Mouse (Mus musculus) liver, embryonic 11.5 days (tissue): ENCODE measurements around the gene Arhgap45. TPM values are rescaled to one million over a fixed set of nuclear protein-coding genes. Genes with fewer than 3 reads are reported as not detected.

ENCODE experiments used
- ATAC-seq: fragments of 200-750 bp; cut with Nextera tagmentation; replicated peaks from 2 replicates; pipeline ENCODE4 v1.8.0; 2017; ENCODE audit warnings: moderate number of reproducible peaks, mild to moderate bottlenecking, moderate TSS enrichment, moderate library complexity; ENCODE audit not compliant: low FRiP score
- DNase-seq: peaks from one replicate; pipeline ENCODE4 v3.0.0-alpha.2; 2017; ENCODE audit warnings: low spot score
- H3K27ac ChIP-seq: fragments of 300-500 bp; sonication (generic); 2 replicates; pipeline ENCODE4 v1.5.1; 2014; ENCODE audit warnings: mild to moderate bottlenecking, low read depth, low read length, control low read depth
- H3K27me3 ChIP-seq: fragments of 300-500 bp; sonication (generic); replicated peaks from 2 replicates; pipeline ENCODE4 v1.6.1; 2014; ENCODE audit warnings: low read length, mixed read lengths; ENCODE audit not compliant: control insufficient read depth, insufficient read depth
- H3K36me3 ChIP-seq: fragments of 300-500 bp; sonication (generic); 2 replicates; pipeline ENCODE4 v1.6.1; 2014; ENCODE audit warnings: mild to moderate bottlenecking, low read length, moderate library complexity, mixed read lengths; ENCODE audit not compliant: control insufficient read depth, insufficient read depth
- H3K4me1 ChIP-seq: fragments of 300-500 bp; sonication (generic); replicated peaks from 2 replicates; pipeline ENCODE4 v1.6.1; 2014; ENCODE audit warnings: low read length, mixed read lengths; ENCODE audit not compliant: control insufficient read depth, insufficient read depth
- H3K4me2 ChIP-seq: fragments of 300-500 bp; sonication (generic); 2 replicates; pipeline ENCODE4 v1.6.1; 2014; ENCODE audit warnings: mild to moderate bottlenecking, control low read depth, moderate library complexity
- H3K4me3 ChIP-seq: fragments of 300-500 bp; sonication (generic); 2 replicates; pipeline ENCODE4 v1.5.1; 2014; ENCODE audit warnings: low read depth, low read length, control low read depth
- H3K9ac ChIP-seq: fragments of 300-500 bp; sonication (generic); 2 replicates; pipeline ENCODE4 v1.6.1; 2014; ENCODE audit warnings: low read depth, low read length, control low read depth
- H3K9me3 ChIP-seq: fragments of 300-500 bp; sonication (generic); 2 replicates; pipeline ENCODE4 v1.6.1; 2016; ENCODE audit warnings: low read length, inconsistent platforms, mixed read lengths; ENCODE audit not compliant: control insufficient read depth
- WGBS: fragments of 180-500 bp; shearing (Covaris S2); extraction: QIAGEN DNeasy Blood & Tissue Kit; methylation state at CpG from one replicate; pipeline ENCODE4 v1.1.7; 2014; 5-methylcytosine and 5-hydroxymethylcytosine counted together
- polyA plus RNA-seq: library from polyadenylated mRNA; unstranded; fragments of >200 nt; fragmentation: Nextera tagmentation; extraction: Ambion mirVana; gene quantifications from 2 replicates; pipeline ENCODE4 v1.2.1, GENCODE M21; 2014

Arhgap45 gene
- polyA plus RNA-seq, 1 experiment from 2014 or later: 29.4 TPM

- no peak overlapping the region for H3K27ac ChIP-seq
- H3K36me3 ChIP-seq: peaks cover 23% of the 10 kb centered on the region
- H3K4me2 ChIP-seq: no peak overlapping the region
- peaks cover 32% of the 10 kb centered on the region for H3K4me1 ChIP-seq
- no peaks in the 10 kb centered on the region for H3K27me3 ChIP-seq
- WGBS: 85% methylated on average over 1 of the region's 1 CpGs
- no peak overlapping the region for H3K9ac ChIP-seq
- no peak for DNase-seq
- no peak overlapping the region for H3K4me3 ChIP-seq
- no peaks in the 10 kb centered on the region for H3K9me3 ChIP-seq
- no peak for ATAC-seq
Observed at GRCm38 (mm10) chr10:80078366-80078765, 61.9 kb downstream of the Arhgap45 start.

- DNase-seq (no peak), ATAC-seq (peak; percentile 81)
- Histone ChIP-seq H3K4me3 (peak overlapping the region; percentile 16; the same call in 1 of the 2 replicates), H3K4me2 (peak overlapping the region; percentile 54), H3K4me1 (peaks cover 23% of the 10 kb centered on the region), H3K9ac (peak overlapping the region; percentile 55; the same call in 1 of the 2 replicates), H3K27ac (peak overlapping the region; percentile 87), H3K27me3 (no peaks in the 10 kb centered on the region), H3K36me3 (peaks cover 30% of the 10 kb centered on the region), H3K9me3 (no peaks in the 10 kb centered on the region)
- whole genome bisulfite sequencing: 68% methylated on average over 16 of the region's 16 CpGs
Observed at GRCm38 (mm10) chr10:80080396-80081070, 64.1 kb downstream of the Arhgap45 start.

Other genes with a start within 250 kb of the Arhgap45 start
- gene Rnf126, start 249.7 kb upstream of the Arhgap45 start, polyA plus RNA-seq: 105 and 119 TPM in 2 replicates
- 1.8 and 2.6 TPM in 2 replicates for gene Fstl3, start 239.4 kb upstream of the Arhgap45 start, polyA plus RNA-seq
- 1.5 and 1.7 TPM in 2 replicates for gene Prss57, start 225.7 kb upstream of the Arhgap45 start, polyA plus RNA-seq
- gene Palm, start 223.1 kb upstream of the Arhgap45 start, polyA plus RNA-seq: 27.6 and 28.6 TPM in 2 replicates
- 0.69 and 1.5 TPM in 2 replicates for gene Misp, start 195.7 kb upstream of the Arhgap45 start, polyA plus RNA-seq
- 329 and 336 TPM in 2 replicates for gene Ptbp1, start 162.2 kb upstream of the Arhgap45 start, polyA plus RNA-seq
- gene Prtn3, start 142.2 kb upstream of the Arhgap45 start, polyA plus RNA-seq: 50.9 and 52.4 TPM in 2 replicates
- 17.6 and 20.9 TPM in 2 replicates for gene Plppr3, start 142.0 kb upstream of the Arhgap45 start, polyA plus RNA-seq
- 11.1 and 11.8 TPM in 2 replicates for gene Elane, start 130.4 kb upstream of the Arhgap45 start, polyA plus RNA-seq
- gene Cfd, start 125.8 kb upstream of the Arhgap45 start, polyA plus RNA-seq: not detected in 2 replicates
- 32.6 and 37.4 TPM in 2 replicates for gene Med16, start 107.7 kb upstream of the Arhgap45 start, polyA plus RNA-seq
- gene Gm26602, start 105.8 kb upstream of the Arhgap45 start, polyA plus RNA-seq: 7.4 TPM in 1 of 2 replicates, not detected in the other
- gene Kiss1r, start 99.7 kb upstream of the Arhgap45 start, polyA plus RNA-seq: 0.66 and 0.75 TPM in 2 replicates
- gene R3hdm4, start 95.4 kb upstream of the Arhgap45 start, polyA plus RNA-seq: 99.4 and 104 TPM in 2 replicates
- 10.8 and 12.4 TPM in 2 replicates for gene Arid3a, start 89.6 kb upstream of the Arhgap45 start, polyA plus RNA-seq
- gene Wdr18, start 56.5 kb upstream of the Arhgap45 start, polyA plus RNA-seq: 164 and 171 TPM in 2 replicates
- gene Grin3b, start 45.9 kb upstream of the Arhgap45 start, polyA plus RNA-seq: 0.10 and 0.14 TPM in 2 replicates
- 14.9 and 20.2 TPM in 2 replicates for gene Tmem259, start 32.3 kb upstream of the Arhgap45 start, polyA plus RNA-seq
- 115 and 124 TPM in 2 replicates for gene Cnn2, start 28.1 kb upstream of the Arhgap45 start, polyA plus RNA-seq
- gene Abca7, start 20.2 kb upstream of the Arhgap45 start, polyA plus RNA-seq: 7.7 and 8.6 TPM in 2 replicates
- 239 and 256 TPM in 2 replicates for gene Polr2e, start 23.1 kb downstream of the Arhgap45 start, polyA plus RNA-seq
- 761 and 762 TPM in 2 replicates for gene Gpx4, start 30.5 kb downstream of the Arhgap45 start, polyA plus RNA-seq
- 17.7 and 19.2 TPM in 2 replicates for gene Sbno2, start 88.9 kb downstream of the Arhgap45 start, polyA plus RNA-seq
- gene Stk11, start 99.2 kb downstream of the Arhgap45 start, polyA plus RNA-seq: 25.1 and 33.5 TPM in 2 replicates
- gene Atp5d, start 122.0 kb downstream of the Arhgap45 start, polyA plus RNA-seq: 482 and 514 TPM in 2 replicates
- gene Cbarp, start 124.2 kb downstream of the Arhgap45 start, polyA plus RNA-seq: 2.8 and 3.1 TPM in 2 replicates
- 19.2 and 20.1 TPM in 2 replicates for gene Midn, start 131.6 kb downstream of the Arhgap45 start, polyA plus RNA-seq
- 22.5 and 25.1 TPM in 2 replicates for gene Cirbp, start 149.3 kb downstream of the Arhgap45 start, polyA plus RNA-seq
- gene 1600002K03Rik, start 156.3 kb downstream of the Arhgap45 start, polyA plus RNA-seq: 21.8 and 27.4 TPM in 2 replicates
- gene Efna2, start 162.8 kb downstream of the Arhgap45 start, polyA plus RNA-seq: 9.4 and 10.7 TPM in 2 replicates
- 67.7 and 71.0 TPM in 2 replicates for gene Mum1, start 209.8 kb downstream of the Arhgap45 start, polyA plus RNA-seq
- gene Ndufs7, start 232.5 kb downstream of the Arhgap45 start, polyA plus RNA-seq: 401 and 427 TPM in 2 replicates
- gene Gamt, start 244.4 kb downstream of the Arhgap45 start, polyA plus RNA-seq: 49.0 and 49.7 TPM in 2 replicates
- 49.2 and 55.0 TPM in 2 replicates for gene Dazap1, start 244.8 kb downstream of the Arhgap45 start, polyA plus RNA-seq